Mouse (Mus musculus): ENCODE measurements around the gene Ano9.

- no peak for TF ChIP-seq CTCF (IDR thresholded peaks at IDR 0.05; ENCODE audit: low read depth)
- no peak for TF ChIP-seq EP300 (IDR thresholded peaks at IDR 0.05; ENCODE audit: low read depth)
These were observed 55.1 kb downstream of the Ano9 start for GRCm38 (mm10) chr7:141062525-141062924.
